Mouse (Mus musculus) CH12.LX (cell line): ENCODE data around the gene Myo15b. TPM values are rescaled to one million over a fixed set of nuclear protein-coding genes. Genes with fewer than 3 reads are reported as not detected.

Experiments
- DNase-seq: peaks from one replicate; pipeline ENCODE4 v3.0.0-alpha.2; 2013; ENCODE audit errors: extremely low read depth
- H3K27ac ChIP-seq: 2 replicates; pipeline ENCODE4 v1.5.1; 2012; ENCODE audit warnings: low read depth, mild to moderate bottlenecking, control low read depth, moderate library complexity; ENCODE audit not compliant: insufficient read depth
- H3K27me3 ChIP-seq: replicated peaks from 2 replicates; pipeline ENCODE3; 2012; ENCODE audit warnings: inconsistent platforms
- H3K36me3 ChIP-seq, 2 experiments: replicated peaks in 1 of 2; 2 replicates each; pipeline versions ENCODE3 to v1.6.1; 2012; ENCODE audit warnings: inconsistent platforms in 1 of 2, low read length in 1 of 2, mild to moderate bottlenecking in 1 of 2, mixed read lengths in 1 of 2, moderate library complexity in 1 of 2; ENCODE audit not compliant: control insufficient read depth in 1 of 2, insufficient read depth in 1 of 2
- H3K4me1 ChIP-seq, 2 experiments: 2 replicates each; pipeline ENCODE4 v1.6.1; 2012; ENCODE audit warnings: inconsistent platforms in 1 of 2, moderate library complexity in 1 of 2; ENCODE audit not compliant: insufficient read depth in 2 of 2, control insufficient read depth in 1 of 2
- H3K4me2 ChIP-seq: 2 replicates; pipeline ENCODE4 v1.6.1; 2012; ENCODE audit warnings: low read depth, mild to moderate bottlenecking, control low read depth; ENCODE audit not compliant: poor library complexity, insufficient read depth, severe bottlenecking
- H3K4me3 ChIP-seq, 3 experiments: fragments of 150-350 bp in 1 of 3; sonication (generic) in 1 of 3; replicated peaks in 1 of 3; 2 replicates each; pipeline versions ENCODE3 to v1.5.1; 2011 to 2012; ENCODE audit warnings: low read depth in 2 of 3, low read length in 2 of 3, mild to moderate bottlenecking in 2 of 3, moderate library complexity in 2 of 3, control low read depth in 1 of 3, improper control_type of control experiment in 1 of 3, inconsistent platforms in 1 of 3, mixed read lengths in 1 of 3; ENCODE audit not compliant: poor library complexity in 1 of 3
- H3K79me2 ChIP-seq: replicated peaks from 2 replicates; pipeline ENCODE4 v1.6.1; 2012; ENCODE audit warnings: mild to moderate bottlenecking, moderate library complexity; ENCODE audit not compliant: control insufficient read depth, poor library complexity, insufficient read depth, severe bottlenecking; ENCODE audit errors: extremely low read depth
- H3K9ac ChIP-seq: 2 replicates; pipeline ENCODE4 v1.6.1; 2012; ENCODE audit warnings: low read depth, mild to moderate bottlenecking, control low read depth, moderate library complexity; ENCODE audit not compliant: insufficient read depth
- H3K9me3 ChIP-seq: replicated peaks from 2 replicates; pipeline ENCODE3; 2012; ENCODE audit warnings: low read length, inconsistent platforms, mixed read lengths
- BHLHE40 ChIP-seq: IDR thresholded peaks from 2 replicates; pipeline ENCODE4 v1.6.1; 2011; ENCODE audit warnings: mild to moderate bottlenecking, low read depth, low read length, improper control_type of control experiment
- CHD1 ChIP-seq: IDR thresholded peaks from 2 replicates; pipeline ENCODE4 v1.6.1; 2012; ENCODE audit warnings: low read depth, low read length, improper control_type of control experiment, inconsistent platforms
- CHD2 ChIP-seq: IDR thresholded peaks from 2 replicates; pipeline ENCODE4 v1.6.1; 2011; ENCODE audit warnings: low read length, improper control_type of control experiment
- CTCF ChIP-seq, 2 experiments: IDR thresholded peaks in 1 of 2; conservative IDR thresholded peaks in 1 of 2; 2 replicates each; pipeline ENCODE4 v1.5.1; 2011 to 2012; ENCODE audit warnings: low read depth in 2 of 2, low read length in 2 of 2, improper control_type of control experiment in 1 of 2, inconsistent platforms in 1 of 2, mild to moderate bottlenecking in 1 of 2, moderate library complexity in 1 of 2
- E2F4 ChIP-seq: IDR thresholded peaks from 2 replicates; pipeline ENCODE4 v1.6.1; 2011; ENCODE audit warnings: low read depth, low read length, improper control_type of control experiment; ENCODE audit not compliant: insufficient replicate concordance
- ELF1 ChIP-seq: IDR thresholded peaks from 2 replicates; pipeline ENCODE4 v1.6.1; 2014; ENCODE audit warnings: low read depth, mild to moderate bottlenecking, inconsistent platforms, low read length, improper control_type of control experiment
- EP300 ChIP-seq: IDR thresholded peaks from 2 replicates; pipeline ENCODE4 v1.6.1; 2011; ENCODE audit warnings: low read length, improper control_type of control experiment
- ETS1 ChIP-seq: conservative IDR thresholded peaks from 2 replicates; pipeline ENCODE4 v1.6.1; 2012; ENCODE audit warnings: low read depth, mild to moderate bottlenecking, inconsistent platforms, low read length, improper control_type of control experiment, moderate library complexity
- GABPA ChIP-seq: IDR thresholded peaks from 2 replicates; pipeline ENCODE4 v1.6.1; 2012; ENCODE audit warnings: low read depth, low read length, improper control_type of control experiment, inconsistent platforms; ENCODE audit not compliant: insufficient replicate concordance
- HCFC1 ChIP-seq: IDR thresholded peaks from 2 replicates; pipeline ENCODE4 v1.6.1; 2012; ENCODE audit warnings: low read depth, mild to moderate bottlenecking, inconsistent platforms, low read length, improper control_type of control experiment
- IRF4 ChIP-seq: IDR thresholded peaks from 2 replicates; pipeline ENCODE4 v1.6.1; 2014; ENCODE audit warnings: low read depth, mild to moderate bottlenecking, inconsistent platforms, low read length, improper control_type of control experiment
- JUN ChIP-seq: IDR thresholded peaks from 2 replicates; pipeline ENCODE4 v1.6.1; 2011; ENCODE audit warnings: low read depth, mild to moderate bottlenecking, low read length, improper control_type of control experiment, moderate library complexity; ENCODE audit not compliant: insufficient read depth
- JUND ChIP-seq: conservative IDR thresholded peaks from 2 replicates; pipeline ENCODE4 v1.6.1; 2011; ENCODE audit warnings: low read depth, low read length, improper control_type of control experiment
- KAT2A ChIP-seq: IDR thresholded peaks from 2 replicates; pipeline ENCODE4 v1.6.1; 2012; ENCODE audit warnings: low read length, improper control_type of control experiment, inconsistent platforms; ENCODE audit not compliant: insufficient replicate concordance
- MAFK ChIP-seq: IDR thresholded peaks from 2 replicates; pipeline ENCODE4 v1.6.1; 2011; ENCODE audit warnings: low read length, improper control_type of control experiment; ENCODE audit not compliant: insufficient replicate concordance
- MAX ChIP-seq: IDR thresholded peaks from 2 replicates; pipeline ENCODE4 v1.6.1; 2011; ENCODE audit warnings: low read length, improper control_type of control experiment
- MAZ ChIP-seq: IDR thresholded peaks from 2 replicates; pipeline ENCODE4 v1.6.1; 2012; ENCODE audit warnings: low read depth, mild to moderate bottlenecking, inconsistent platforms, low read length, improper control_type of control experiment, moderate library complexity
- MEF2A ChIP-seq: IDR thresholded peaks from 2 replicates; pipeline ENCODE4 v1.6.1; 2014; ENCODE audit warnings: low read depth, mild to moderate bottlenecking, inconsistent platforms, low read length, improper control_type of control experiment, borderline replicate concordance
- MXI1 ChIP-seq: IDR thresholded peaks from 2 replicates; pipeline ENCODE4 v1.6.1; 2011; ENCODE audit warnings: mild to moderate bottlenecking, low read depth, low read length, improper control_type of control experiment
- MYC ChIP-seq: IDR thresholded peaks from 2 replicates; pipeline ENCODE4 v1.6.1; 2011; ENCODE audit warnings: low read depth, mild to moderate bottlenecking, improper control_type of control experiment, low read length
- NELFE ChIP-seq: IDR thresholded peaks from 2 replicates; pipeline ENCODE4 v1.6.1; 2011; ENCODE audit warnings: low read depth, low read length, improper control_type of control experiment
- NRF1 ChIP-seq: IDR thresholded peaks from 2 replicates; pipeline ENCODE4 v1.6.1; 2014; ENCODE audit warnings: low read depth, mild to moderate bottlenecking, inconsistent platforms, low read length, improper control_type of control experiment, moderate library complexity
- PAX5 ChIP-seq: IDR thresholded peaks from 2 replicates; pipeline ENCODE4 v1.6.1; 2012; ENCODE audit warnings: low read length, inconsistent platforms, mixed read lengths
- POLR2A ChIP-seq: IDR thresholded peaks from 2 replicates; pipeline ENCODE4 v1.6.1; 2011; ENCODE audit warnings: low read depth, mild to moderate bottlenecking, improper control_type of control experiment, low read length
- POLR2AphosphoS2 ChIP-seq: IDR thresholded peaks from 2 replicates; pipeline ENCODE4 v1.6.1; 2011; ENCODE audit warnings: low read depth, low read length, improper control_type of control experiment
- RAD21 ChIP-seq: IDR thresholded peaks from 2 replicates; pipeline ENCODE4 v1.6.1; 2011; ENCODE audit warnings: low read depth, mild to moderate bottlenecking, low read length, improper control_type of control experiment, moderate library complexity
- RCOR1 ChIP-seq: conservative IDR thresholded peaks from 2 replicates; pipeline ENCODE4 v1.6.1; 2012; ENCODE audit warnings: low read depth, mild to moderate bottlenecking, inconsistent platforms, low read length, improper control_type of control experiment
- SIN3A ChIP-seq: IDR thresholded peaks from 2 replicates; pipeline ENCODE4 v1.6.1; 2012; ENCODE audit warnings: low read length, improper control_type of control experiment, inconsistent platforms
- SMC3 ChIP-seq: IDR thresholded peaks from 2 replicates; pipeline ENCODE4 v1.6.1; 2011; ENCODE audit warnings: low read depth, low read length, improper control_type of control experiment
- TBP ChIP-seq: conservative IDR thresholded peaks from 2 replicates; pipeline ENCODE4 v1.6.1; 2011; ENCODE audit warnings: low read depth, low read length, improper control_type of control experiment
- TCF12 ChIP-seq: IDR thresholded peaks from 2 replicates; pipeline ENCODE4 v1.6.1; 2014; ENCODE audit warnings: low read depth, mild to moderate bottlenecking, inconsistent platforms, low read length, improper control_type of control experiment
- UBTF ChIP-seq: IDR thresholded peaks from 2 replicates; pipeline ENCODE4 v1.6.1; 2012; ENCODE audit warnings: low read depth, mild to moderate bottlenecking, inconsistent platforms, low read length, improper control_type of control experiment, moderate library complexity
- USF1 ChIP-seq: IDR thresholded peaks from 2 replicates; pipeline ENCODE4 v1.6.1; 2014; ENCODE audit warnings: low read depth, mild to moderate bottlenecking, inconsistent platforms, low read length, improper control_type of control experiment
- USF2 ChIP-seq: conservative IDR thresholded peaks from 2 replicates; pipeline ENCODE4 v1.6.1; 2011; ENCODE audit warnings: low read depth, low read length, improper control_type of control experiment
- ZC3H11A ChIP-seq: IDR thresholded peaks from 2 replicates; pipeline ENCODE4 v1.6.1; 2012; ENCODE audit warnings: low read depth, mild to moderate bottlenecking, inconsistent platforms, low read length, improper control_type of control experiment
- ZKSCAN1 ChIP-seq: IDR thresholded peaks from 2 replicates; pipeline ENCODE4 v1.6.1; 2012; ENCODE audit warnings: low read depth, inconsistent platforms, low read length, improper control_type of control experiment, borderline replicate concordance
- ZMIZ1 ChIP-seq: IDR thresholded peaks from 2 replicates; pipeline ENCODE4 v1.6.1; 2012; ENCODE audit warnings: low read depth, mild to moderate bottlenecking, inconsistent platforms, low read length, improper control_type of control experiment
- ZNF384 ChIP-seq: IDR thresholded peaks from 2 replicates; pipeline ENCODE4 v1.6.1; 2012; ENCODE audit warnings: low read depth, low read length, improper control_type of control experiment, inconsistent platforms
- dilution Hi-C: fragments of 300-500 bp; cut with MboI; formaldehyde crosslinking; loops from 2 replicates; pipeline ENCODE4 v1.14.3; 2020; ENCODE audit warnings: low sequenced_read_pairs; ENCODE audit not compliant: extremely low pct_unique_long_range_greater_than_20kb, extremely low pct_ligation_motif_present
- in situ Hi-C: fragments of 300-500 bp; cut with MboI; formaldehyde crosslinking; loops from 3 replicates; pipeline ENCODE4 v1.14.3; 2019; ENCODE audit warnings: low sequenced_read_pairs, low pct_ligation_motif_present, low pct_unique_long_range_greater_than_20kb, mixed read lengths
- polyA plus RNA-seq: library from polyadenylated mRNA; unstranded; fragments of >175 nt; gene quantifications from 2 replicates; pipeline ENCODE4 v1.2.1, GENCODE M21; 2012; ENCODE audit warnings: low read depth; ENCODE audit not compliant: insufficient read length
- total RNA-seq, 2 experiments: library from RNA; depleted of rRNA; stranded (reverse); fragments of 300-350 nt in 1 of 2; fragments of >200 nt in 1 of 2; gene quantifications; 2 replicates each; pipeline ENCODE4 v1.2.3; 2012 to 2014

The Myo15b gene
- total and polyA plus RNA-seq, 3 experiments: 0.21 to 0.43 TPM; not detected in 1

- peaks cover 5 to 29% of the 10 kb centered on the region in 2 experiments; a peak in 3 of 4 replicates for H3K4me1 ChIP-seq
- H3K4me2 ChIP-seq: peak within 1 kb of the TSS; percentile 93
- peak within 1 kb of the TSS; percentile 65 for H3K9ac ChIP-seq
- TF ChIP-seq CHD1 (no peak), KAT2A (no peak), IRF4 (no peak), MXI1 (peak; percentile 36), USF2 (no peak), UBTF (no peak), JUN (no peak), ZMIZ1 (peak; percentile 90), CHD2 (peak; percentile 63), E2F4 (no peak), ZKSCAN1 (no peak), TCF12 (peak; percentile 59; the same call in 1 of the 2 replicates), EP300 (no peak), BHLHE40 (no peak), SMC3 (no peak), ETS1 (no peak), ELF1 (peak; percentile 79), NRF1 (peak; percentile 33), CTCF (conservative IDR thresholded peaks at IDR 0.05 in 1 of 2, IDR thresholded peaks at IDR 0.05 in 1 of 2; ENCODE audit: low read depth in 2 of 2, low read length in 2 of 2) (no peak), SIN3A (peak; percentile 65; the same call in 1 of the 2 replicates), MAFK (no peak), RAD21 (no peak), ZNF384 (no peak), ZC3H11A (no peak), MAX (no peak), JUND (no peak), RCOR1 (no peak), MEF2A (0 out of 2 replicates have a peak, but pooled peaks have one; percentile 7), MAZ (no peak), PAX5 (no peak), GABPA (no peak), USF1 (no peak), TBP (no peak), POLR2A (peak; percentile 90), MYC (no peak), NELFE (peak; percentile 88), HCFC1 (no peak; the same call in 1 of the 2 replicates), POLR2AphosphoS2 (peak; percentile 54)
- TF ChIP-seq, all 38 proteins: peak for 11
- Histone ChIP-seq H3K27me3 (no peaks in the 10 kb centered on the region), H3K9me3 (no peaks in the 10 kb centered on the region), H3K36me3 (peaks cover 28 to 45% of the 10 kb centered on the region in 2 experiments), H3K4me3 (peak within 1 kb of the TSS; percentile 58 to 73 (median 65)), H3K27ac (no peak within 1 kb of the TSS), H3K79me2 (no peaks in the 10 kb centered on the region)
- peak; percentile 88 for DNase-seq
- in situ Hi-C loops: no loop called here
- dilution Hi-C loops: no loop called here
These were observed 34.1 kb upstream of the Myo15b start, which contains the start of gene Llgl2 for GRCm38 (mm10) chr11:115823774-115824740. Gene Llgl2, plus strand, starts transcription at chr11:115824049.
